Mouse (Mus musculus) embryo, embryonic 11 days (tissue): ENCODE measurements around the gene Gm5916.

Source experiments
- DNase-seq: peaks from one replicate; pipeline ENCODE4 v3.0.0-alpha.2; 2015

Gm5916 gene

GRCm38 (mm10) chr9:36128679-36129078 is at the start of gene Gm5916:
Gene Gm5916 (minus strand): TSS chr9:36128779.
- DNase-seq = no peak
